Mouse (Mus musculus) kidney, adult 2 months (tissue): ENCODE data around the gene Rrm2.

ENCODE experiments used
- CTCF ChIP-seq: fragments of 200-500 bp; conservative IDR thresholded peaks from 2 replicates; pipeline ENCODE4 v1.5.1; 2011; ENCODE audit warnings: low read depth, mild to moderate bottlenecking, control low read depth, low read length, moderate library complexity, mixed read lengths; ENCODE audit not compliant: insufficient read depth, insufficient read length
- POLR2A ChIP-seq: fragments of 200-500 bp; IDR thresholded peaks from one replicate; pipeline ENCODE4 v1.6.1; 2011; ENCODE audit warnings: low read depth, low read length, control low read depth

GRCm38 (mm10) chr12:24715268-24715896 lies 7.3 kb downstream of the Rrm2 start:
- TF ChIP-seq POLR2A = no peak
- TF ChIP-seq CTCF = no peak
